In the genomic region with DNA sequence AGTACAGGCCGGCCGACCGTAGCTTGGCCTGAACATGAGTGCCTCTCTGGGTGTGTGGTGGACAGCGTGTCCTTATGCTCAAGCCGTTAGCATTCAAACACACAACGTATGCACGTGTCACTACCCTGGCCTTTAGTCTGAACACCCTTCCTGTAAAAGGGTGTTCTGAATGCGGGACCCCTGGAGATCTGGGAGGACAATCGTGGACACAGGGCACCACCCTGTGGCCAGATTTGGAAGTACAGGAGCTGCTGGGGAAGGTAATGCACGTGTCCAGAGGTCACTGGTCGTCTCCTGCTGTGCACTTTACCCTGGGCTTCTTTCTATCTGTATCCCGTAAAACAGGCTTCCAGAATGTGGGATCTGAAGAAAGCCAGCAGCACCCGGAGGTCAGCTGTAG, we compare ENCODE assay signal across 1 mouse cellular context.
TF ChIP-seq lines count a peak whose summit lies in the region.

No protein-coding gene starts in this region.

TF ChIP-seq in C2C12, 6 proteins besides CTCF, POLR2A, EP300 and RAD21 (continued from another document):
- TF ChIP-seq CEBPB (IDR thresholded peaks at IDR 0.05; ENCODE audit: low read depth) = no peak
- TF ChIP-seq MAX (IDR thresholded peaks at IDR 0.05) = no peak
- no peak for TF ChIP-seq MYOD1 (IDR thresholded peaks at IDR 0.05; ENCODE audit: control insufficient read depth, insufficient read length, low read depth)
- no peak for TF ChIP-seq MYOG (IDR thresholded peaks at IDR 0.05; ENCODE audit: control insufficient read depth, extremely low read depth, insufficient read length)
- no peak for TF ChIP-seq USF1 (IDR thresholded peaks at IDR 0.05; ENCODE audit: low read depth)
